Mouse (Mus musculus) lung, postnatal 36 days (tissue): ENCODE data around the gene Chpt1.
"Not testable (repeated sequence)": the region's sequence is repeated elsewhere in the genome, so short reads cannot be mapped to it uniquely, and the experiment has no call there.

Experiments
- DNase-seq: peaks from one replicate; pipeline ENCODE4 v3.0.0; 2022; ENCODE audit warnings: mixed read lengths

Chpt1 gene

GRCm38 (mm10) chr10:88503421-88504314 lies at the start of gene Chpt1:
Chpt1 (minus strand) TSS chr10:88504073.
- peak; percentile 90 for DNase-seq

GRCm38 (mm10) chr10:88552738-88553137 lies 48.9 kb upstream of the Chpt1 start:
- DNase-seq: no peak

- DNase-seq: no peak
Measured at GRCm38 (mm10) chr10:88550225-88550624, 46.4 kb upstream of the Chpt1 start.

GRCm38 (mm10) chr10:88547635-88548034 lies 43.8 kb upstream of the Chpt1 start:
- DNase-seq: no peak

- DNase-seq: no peak
Measured at GRCm38 (mm10) chr10:88530631-88531030, 26.8 kb upstream of the Chpt1 start.

GRCm38 (mm10) chr10:88524016-88524415 lies 20.1 kb upstream of the Chpt1 start:
- DNase-seq: no peak

GRCm38 (mm10) chr10:88523212-88523611 lies 19.3 kb upstream of the Chpt1 start:
- DNase-seq: no peak

GRCm38 (mm10) chr10:88522795-88523194 lies 18.9 kb upstream of the Chpt1 start:
- no peak for DNase-seq

- not testable (repeated sequence) for DNase-seq
Measured at GRCm38 (mm10) chr10:88515049-88515448, 11.2 kb upstream of the Chpt1 start.

- DNase-seq: peak; percentile 77
Measured at GRCm38 (mm10) chr10:88514495-88514894, 10.6 kb upstream of the Chpt1 start.

GRCm38 (mm10) chr10:88513574-88514135 lies 9.8 kb upstream of the Chpt1 start:
- DNase-seq: peak; percentile 28

- DNase-seq: no peak
Measured at GRCm38 (mm10) chr10:88511355-88511754, 7.5 kb upstream of the Chpt1 start.

- peak; percentile 74 for DNase-seq
Measured at GRCm38 (mm10) chr10:88510503-88511271, 6.8 kb upstream of the Chpt1 start.

GRCm38 (mm10) chr10:88507691-88508143 lies 3.8 kb upstream of the Chpt1 start:
- DNase-seq: no peak

- DNase-seq: no peak
Measured at GRCm38 (mm10) chr10:88505256-88505655, 1.4 kb upstream of the Chpt1 start.

- DNase-seq: peak; percentile 68
Measured at GRCm38 (mm10) chr10:88504481-88504880, 608 bp upstream of the Chpt1 start.

GRCm38 (mm10) chr10:88502919-88503318 lies 954 bp downstream of the Chpt1 start:
- no peak for DNase-seq

- DNase-seq: peak; percentile 48
Measured at GRCm38 (mm10) chr10:88501886-88502765, 1.7 kb downstream of the Chpt1 start.

GRCm38 (mm10) chr10:88501370-88501769 lies 2.5 kb downstream of the Chpt1 start:
- peak; percentile 47 for DNase-seq

- DNase-seq: peak; percentile 41
Measured at GRCm38 (mm10) chr10:88499993-88500392, 3.9 kb downstream of the Chpt1 start.

- no peak for DNase-seq
Measured at GRCm38 (mm10) chr10:88496864-88497564, 6.9 kb downstream of the Chpt1 start.
